Mouse (Mus musculus): ENCODE data around the gene Cckbr.

- TF ChIP-seq CTCF (IDR thresholded peaks at IDR 0.05): peak; percentile 95
- TF ChIP-seq EP300 (IDR thresholded peaks at IDR 0.05): no peak
Observed at GRCm38 (mm10) chr7:105515178-105515577, 89.6 kb downstream of the Cckbr start.

Data from lung, postnatal 0 days (tissue).